ENCODE assay signal across 25 mouse cellular contexts in genomic region chr16:55356097-55356496, GRCm38 (mm10). TPM values are rescaled to one million over a fixed set of nuclear protein-coding genes. Genes with fewer than 3 reads are reported as not detected.
DNase-seq lines count a peak whose midpoint lies in the region; ATAC-seq and TF ChIP-seq lines count a peak whose summit lies in the region.
"Had no signal": no experiment of that assay in that cellular context is flagged by ENCODE, and none has a peak within 500 bp of the region (broad histone marks: within the 10 kb centered on the region; RNA-seq: fewer than 3 reads in every experiment).

No protein-coding gene starts in this region.

- TF ChIP-seq RAD21 in CH12.LX (IDR thresholded peaks at IDR 0.05; ENCODE audit: low read depth, low read length): no peak

- H3K4me1 ChIP-seq in cerebellum, adult 2 months (ENCODE audit: control insufficient read depth, insufficient read depth, low read length): no peaks in the 10 kb centered on the region
- H3K4me1 ChIP-seq in hindbrain, postnatal 0 days (ENCODE audit: insufficient read depth, low read length): no peaks in the 10 kb centered on the region
- no peaks in the 10 kb centered on the region for H3K4me1 ChIP-seq in hindbrain, embryonic 11.5 days (replicated peaks; ENCODE audit: control insufficient read depth, insufficient read depth, low read length)
- H3K4me1 ChIP-seq in CH12.LX (ENCODE audit: control insufficient read depth in 1 of 2, insufficient read depth in 2 of 2): peaks cover 0 to 12% of the 10 kb centered on the region in 2 experiments; a peak in 1 of 4 replicates
- H3K4me1 ChIP-seq: forebrain, embryonic 12.5 days; heart, embryonic 15.5 days had no signal

- H3K79me2 ChIP-seq in CH12.LX (replicated peaks; ENCODE audit: control insufficient read depth, extremely low read depth, insufficient read depth, poor library complexity, severe bottlenecking): no peaks in the 10 kb centered on the region

- no peak for TF ChIP-seq CTCF in cerebellum, adult 2 months (IDR thresholded peaks at IDR 0.05; ENCODE audit: borderline replicate concordance, insufficient read depth, low read depth, low read length)
- no peak for TF ChIP-seq CTCF in hindbrain, postnatal 0 days (IDR thresholded peaks at IDR 0.05; ENCODE audit: low read depth)
- TF ChIP-seq CTCF in CH12.LX (conservative IDR thresholded peaks at IDR 0.05 in 1 of 2, IDR thresholded peaks at IDR 0.05 in 1 of 2; ENCODE audit: low read depth in 2 of 2, low read length in 2 of 2): no peak

- peak; percentile 5 to 16 for DNase-seq in cerebellum, postnatal 14 days
- DNase-seq in cerebellum, adult 2 months: no peak
- peak; percentile 10 for DNase-seq in hindbrain, postnatal 0 days (ENCODE audit: low spot score)
- DNase-seq in hindbrain, embryonic 11.5 days (ENCODE audit: low spot score): no peak
- DNase-seq in CH12.LX (ENCODE audit: extremely low read depth): peak; percentile 52
- DNase-seq in telencephalon, adult 2 months (ENCODE audit: low read depth, low spot score): peak; percentile 5
- no peak for DNase-seq in retina, postnatal 1 day
- DNase-seq: adrenal gland, adult 2 months; adrenal gland, postnatal 25 days; cerebellum, adult 8-10 months; gastrocnemius, postnatal 14 days; heart, adult 2 months; heart, postnatal 14 days had no signal

- no peak overlapping the region for H3K4me2 ChIP-seq in hindbrain, postnatal 0 days (ENCODE audit: low read depth, low read length)
- no peak overlapping the region for H3K4me2 ChIP-seq in hindbrain, embryonic 11.5 days (replicated peaks; ENCODE audit: low read depth, low read length)
- no peak overlapping the region for H3K4me2 ChIP-seq in CH12.LX (ENCODE audit: insufficient read depth, low read depth, poor library complexity, severe bottlenecking)
- H3K4me2 ChIP-seq: forebrain, embryonic 12.5 days; heart, embryonic 11.5 days; heart, embryonic 15.5 days had no signal

- H3K4me3 ChIP-seq in cerebellum, adult 2 months (replicated peaks; ENCODE audit: insufficient read depth, low read depth, low read length): no peak overlapping the region
- H3K4me3 ChIP-seq in hindbrain, postnatal 0 days (ENCODE audit: low read length): no peak overlapping the region
- no peak overlapping the region for H3K4me3 ChIP-seq in hindbrain, embryonic 11.5 days (ENCODE audit: low read depth, low read length)
- no peak overlapping the region for H3K4me3 ChIP-seq in CH12.LX (replicated peaks in 1 of 3; ENCODE audit: low read depth in 2 of 3, low read length in 2 of 3, poor library complexity in 1 of 3)
- H3K4me3 ChIP-seq: forebrain, embryonic 12.5 days; heart, adult 2 months; heart, embryonic 15.5 days had no signal

- no peak for TF ChIP-seq POLR2A in cerebellum, adult 2 months (IDR thresholded peaks at IDR 0.05; ENCODE audit: borderline replicate concordance, insufficient read depth, low read length)
- no peak for TF ChIP-seq POLR2A in CH12.LX (IDR thresholded peaks at IDR 0.05; ENCODE audit: low read depth, low read length)

- no peak overlapping the region for H3K9ac ChIP-seq in hindbrain, postnatal 0 days (replicated peaks; ENCODE audit: low read length)
- H3K9ac ChIP-seq in hindbrain, embryonic 11.5 days (ENCODE audit: low read depth, low read length): no peak overlapping the region
- no peak overlapping the region for H3K9ac ChIP-seq in CH12.LX (ENCODE audit: insufficient read depth, low read depth)
- H3K9ac ChIP-seq: forebrain, embryonic 12.5 days; heart, embryonic 15.5 days had no signal

- no peak for ATAC-seq in hindbrain, postnatal 0 days
- no peak for ATAC-seq in hindbrain, embryonic 11.5 days (ENCODE audit: low FRiP score)
- ATAC-seq: activated CD4-positive, CD25-positive, alpha-beta regulatory T cell, adult 4 months; forebrain, embryonic 16.5 days; hindbrain, embryonic 16.5 days; Patski had no signal

- dilution Hi-C loops in CH12.LX (cut with MboI; ENCODE audit: extremely low pct_ligation_motif_present, extremely low pct_unique_long_range_greater_than_20kb, low sequenced_read_pairs): no loop called here

- H3K27me3 ChIP-seq in cerebellum, adult 2 months (ENCODE audit: control insufficient read depth, insufficient read depth, low read length): no peaks in the 10 kb centered on the region
- no peaks in the 10 kb centered on the region for H3K27me3 ChIP-seq in hindbrain, postnatal 0 days (ENCODE audit: insufficient read depth, low read length)
- H3K27me3 ChIP-seq in hindbrain, embryonic 11.5 days (ENCODE audit: control insufficient read depth, insufficient read depth, low read length): no peaks in the 10 kb centered on the region
- no peaks in the 10 kb centered on the region for H3K27me3 ChIP-seq in CH12.LX (replicated peaks)
- H3K27me3 ChIP-seq: forebrain, embryonic 12.5 days; heart, embryonic 15.5 days; Patski had no signal

- no peak overlapping the region for H3K27ac ChIP-seq in cerebellum, adult 2 months (ENCODE audit: insufficient read depth, low read length)
- no peak overlapping the region for H3K27ac ChIP-seq in hindbrain, postnatal 0 days
- no peak overlapping the region for H3K27ac ChIP-seq in hindbrain, embryonic 11.5 days (ENCODE audit: low read depth, low read length)
- H3K27ac ChIP-seq in CH12.LX (ENCODE audit: insufficient read depth, low read depth): no peak overlapping the region
- H3K27ac ChIP-seq: forebrain, embryonic 12.5 days; heart, adult 2 months; heart, embryonic 15.5 days had no signal

- in situ Hi-C loops in CH12.LX (cut with MboI; ENCODE audit: low pct_ligation_motif_present, low pct_unique_long_range_greater_than_20kb, low sequenced_read_pairs): no loop called here

- H3K9me3 ChIP-seq in hindbrain, postnatal 0 days (ENCODE audit: low read length): no peaks in the 10 kb centered on the region
- no peaks in the 10 kb centered on the region for H3K9me3 ChIP-seq in hindbrain, embryonic 11.5 days (ENCODE audit: control insufficient read depth, low read length)
- peaks cover 3% of the 10 kb centered on the region for H3K9me3 ChIP-seq in CH12.LX (replicated peaks; ENCODE audit: low read length)
- H3K9me3 ChIP-seq: forebrain, embryonic 12.5 days; heart, embryonic 15.5 days had no signal

- peak; percentile 53 for TF ChIP-seq EP300 in CH12.LX (IDR thresholded peaks at IDR 0.05; ENCODE audit: low read length)

- WGBS in cerebellum, adult 2 months: 7% methylated on average over 3 of the region's 3 CpGs
- WGBS in hindbrain, postnatal 0 days: 53% methylated on average over 3 of the region's 3 CpGs
- WGBS in hindbrain, embryonic 11.5 days: 90% methylated on average over 3 of the region's 3 CpGs

- no peaks in the 10 kb centered on the region for H3K36me3 ChIP-seq in hindbrain, postnatal 0 days (ENCODE audit: insufficient read depth, low read length)
- no peaks in the 10 kb centered on the region for H3K36me3 ChIP-seq in hindbrain, embryonic 11.5 days (ENCODE audit: control insufficient read depth, insufficient read depth, low read length)
- H3K36me3 ChIP-seq in CH12.LX (replicated peaks in 1 of 2; ENCODE audit: control insufficient read depth in 1 of 2, insufficient read depth in 1 of 2, low read length in 1 of 2): no peaks in the 10 kb centered on the region
- H3K36me3 ChIP-seq: forebrain, embryonic 12.5 days; heart, embryonic 15.5 days had no signal

TF ChIP-seq in CH12.LX, 34 proteins besides CTCF, POLR2A, EP300 and RAD21:
- TF ChIP-seq MEF2A (IDR thresholded peaks at IDR 0.05; ENCODE audit: borderline replicate concordance, low read depth, low read length): no peak

RNA-seq across cellular contexts. Expression of gene Zpld1, which starts 58.3 kb away (rescaled TPM):
- not detected in 2 replicates for polyA plus RNA-seq in cerebellum, adult 2 months (2012; rRNA removed)
- total RNA-seq in hindbrain, postnatal 0 days (2014; rRNA removed): 0.40 and 0.68 TPM in 2 replicates
- 0.35 and 0.42 TPM in 2 replicates for polyA plus RNA-seq in hindbrain, postnatal 0 days (2015; fragmentation: Nextera tagmentation; extraction: Ambion mirVana)
- 2.0 and 2.1 TPM in 2 replicates for polyA plus RNA-seq in hindbrain, embryonic 11.5 days (2014; fragmentation: Nextera tagmentation; extraction: Ambion mirVana)
- total RNA-seq in CH12.LX (2012; rRNA removed): not detected in 2 replicates
- total RNA-seq in CH12.LX (2014; rRNA removed): not detected in 2 replicates
- not detected in 2 replicates for polyA plus RNA-seq in CH12.LX (2012; ENCODE audit: insufficient read length, low read depth)
- total RNA-seq: adrenal gland, adult 2 months; adrenal gland, postnatal 25 days; gastrocnemius, adult 18-20 months; gastrocnemius, postnatal 14 days; heart, adult 2 months; heart, postnatal 14 days; hematopoietic stem cell, adult 5-6 weeks had no signal
- polyA plus RNA-seq: activated CD4-positive, CD25-positive, alpha-beta regulatory T cell, adult 4 months; adrenal gland, adult 2 months; C2C12; gonadal fat pad, adult 2 months; heart, adult 2 months; heart, embryonic 15.5 days; intestine, embryonic 14.5 days had no signal

Comparison
In these comparisons a context has a peak if more than half of its experiments do, and no peak if none do; other contexts are left out.
1. DNase-seq: peak in cerebellum, postnatal 14 days (2 of 2), hindbrain, postnatal 0 days (single experiment), CH12.LX (single experiment) and telencephalon, adult 2 months (single experiment); none in cerebellum, adult 2 months (0 of 2), hindbrain, embryonic 11.5 days (single experiment) and retina, postnatal 1 day (single experiment).